Mouse (Mus musculus): Measurements from ENCODE around the gene Phkg2.

Gene Phkg2

GRCm38 (mm10) chr7:127572895-127573471 lies at the start of gene Phkg2:
Gene Phkg2 (plus strand): TSS chr7:127573340.
- ATAC-seq (ENCODE audit: low TSS enrichment) = peak; percentile 99

- no peak for ATAC-seq (ENCODE audit: low TSS enrichment)
Observed at GRCm38 (mm10) chr7:127541671-127542070, 31.5 kb upstream of the Phkg2 start.

- no peak for ATAC-seq (ENCODE audit: low TSS enrichment)
Observed at GRCm38 (mm10) chr7:127549116-127549835, 23.9 kb upstream of the Phkg2 start.

- no peak for ATAC-seq (ENCODE audit: low TSS enrichment)
Observed at GRCm38 (mm10) chr7:127551558-127551957, 21.6 kb upstream of the Phkg2 start.

GRCm38 (mm10) chr7:127560580-127560979 lies 12.6 kb upstream of the Phkg2 start:
- ATAC-seq (ENCODE audit: low TSS enrichment) = no peak

GRCm38 (mm10) chr7:127561340-127561858 lies 11.7 kb upstream of the Phkg2 start, which contains the start of gene Tmem265:
Gene Tmem265 (plus strand): TSS chr7:127561390.
- no peak for ATAC-seq (ENCODE audit: low TSS enrichment)

GRCm38 (mm10) chr7:127564381-127565150 lies 8.6 kb upstream of the Phkg2 start:
- ATAC-seq (ENCODE audit: low TSS enrichment) = no peak

- ATAC-seq (ENCODE audit: low TSS enrichment) = no peak
Observed at GRCm38 (mm10) chr7:127573503-127574008, 416 bp downstream of the Phkg2 start.

GRCm38 (mm10) chr7:127574115-127574514 lies 975 bp downstream of the Phkg2 start:
- no peak for ATAC-seq (ENCODE audit: low TSS enrichment)

- ATAC-seq (ENCODE audit: low TSS enrichment) = no peak
Observed at GRCm38 (mm10) chr7:127583260-127583659, 10.1 kb downstream of the Phkg2 start.

- ATAC-seq (ENCODE audit: low TSS enrichment) = no peak
Observed at GRCm38 (mm10) chr7:127585031-127585430, 11.9 kb downstream of the Phkg2 start.

GRCm38 (mm10) chr7:127586149-127586548 lies 13.0 kb downstream of the Phkg2 start:
- no peak for ATAC-seq (ENCODE audit: low TSS enrichment)

- ATAC-seq (ENCODE audit: low TSS enrichment) = no peak
Observed at GRCm38 (mm10) chr7:127587196-127587595, 14.1 kb downstream of the Phkg2 start.

GRCm38 (mm10) chr7:127588011-127588871 lies 15.1 kb downstream of the Phkg2 start, which contains the start of the genes Ccdc189 and Rnf40:
Gene Ccdc189 (minus strand): TSS chr7:127588595.
Gene Rnf40 (plus strand): TSS chr7:127588767.
- ATAC-seq (ENCODE audit: low TSS enrichment) = peak; percentile 97

GRCm38 (mm10) chr7:127588901-127589300 lies 15.8 kb downstream of the Phkg2 start:
- 0 out of 2 replicates have a peak, but pooled peaks have one; percentile 12 for ATAC-seq (ENCODE audit: low TSS enrichment)

- no peak for ATAC-seq (ENCODE audit: low TSS enrichment)
Observed at GRCm38 (mm10) chr7:127589637-127590036, 16.5 kb downstream of the Phkg2 start.

- ATAC-seq (ENCODE audit: low TSS enrichment) = no peak
Observed at GRCm38 (mm10) chr7:127591108-127591507, 18.0 kb downstream of the Phkg2 start.

- ATAC-seq (ENCODE audit: low TSS enrichment) = no peak
Observed at GRCm38 (mm10) chr7:127592575-127592974, 19.4 kb downstream of the Phkg2 start.

- ATAC-seq (ENCODE audit: low TSS enrichment) = no peak
Observed at GRCm38 (mm10) chr7:127596747-127597146, 23.6 kb downstream of the Phkg2 start.

- no peak for ATAC-seq (ENCODE audit: low TSS enrichment)
Observed at GRCm38 (mm10) chr7:127600612-127601011, 27.5 kb downstream of the Phkg2 start.

GRCm38 (mm10) chr7:127601735-127602134 lies 28.6 kb downstream of the Phkg2 start:
- ATAC-seq (ENCODE audit: low TSS enrichment) = no peak
